Mouse (Mus musculus) C2C12 (cell line): ENCODE results near the gene Med28. TPM values are rescaled to one million over a fixed set of nuclear protein-coding genes. Genes with fewer than 3 reads are reported as not detected.

Experiments
- H3K27me3 ChIP-seq: one replicate; pipeline ENCODE4 v1.6.1; 2011; ENCODE audit not compliant: control insufficient read depth, insufficient read depth, insufficient read length
- H3K36me3 ChIP-seq: one replicate; pipeline ENCODE4 v1.6.1; 2011; ENCODE audit not compliant: control insufficient read depth, insufficient read depth
- H3K4me3 ChIP-seq: one replicate; pipeline ENCODE4 v1.5.1; 2011; ENCODE audit warnings: mild to moderate bottlenecking, control low read depth; ENCODE audit not compliant: poor library complexity, insufficient read depth, severe bottlenecking
- H3K79me2 ChIP-seq: one replicate; pipeline ENCODE4 v1.6.1; 2011; ENCODE audit not compliant: control insufficient read depth, insufficient read depth
- H3K79me3 ChIP-seq: one replicate; pipeline ENCODE4 v1.6.1; 2011; ENCODE audit warnings: low read depth, control low read depth
- H3ac ChIP-seq: one replicate; pipeline ENCODE3; 2011; ENCODE audit warnings: low read depth; ENCODE audit not compliant: control insufficient read depth, insufficient read length
- CEBPB ChIP-seq: IDR thresholded peaks from one replicate; pipeline ENCODE4 v1.6.1; 2011; ENCODE audit warnings: low read depth, mild to moderate bottlenecking, control low read depth, moderate library complexity
- CTCF ChIP-seq: IDR thresholded peaks from one replicate; pipeline ENCODE4 v1.5.1; 2011; ENCODE audit not compliant: control insufficient read depth, insufficient read depth, insufficient read length
- FOSL1 ChIP-seq: IDR thresholded peaks from one replicate; pipeline ENCODE4 v1.8.0; 2011; ENCODE audit warnings: mild to moderate bottlenecking, low read length; ENCODE audit not compliant: poor library complexity, insufficient read depth, severe bottlenecking
- MAX ChIP-seq: IDR thresholded peaks from one replicate; pipeline ENCODE4 v1.6.1; 2011; ENCODE audit warnings: mild to moderate bottlenecking, control low read depth
- MYOD1 ChIP-seq: IDR thresholded peaks from one replicate; pipeline ENCODE4 v1.6.1; 2011; ENCODE audit warnings: low read depth; ENCODE audit not compliant: control insufficient read depth, insufficient read length
- MYOG ChIP-seq: IDR thresholded peaks from one replicate; pipeline ENCODE4 v1.6.1; 2011; ENCODE audit not compliant: control insufficient read depth, insufficient read length; ENCODE audit errors: extremely low read depth
- USF1 ChIP-seq: IDR thresholded peaks from one replicate; pipeline ENCODE4 v1.6.1; 2011; ENCODE audit warnings: low read depth, mild to moderate bottlenecking, control low read depth, moderate library complexity
- long read RNA-seq, 2 experiments: library from polyadenylated mRNA; unstranded; transcript quantifications; one replicate each; pipeline ENCODE4 v2.0.0; 2019 to 2020
- polyA plus RNA-seq: library from polyadenylated mRNA; unstranded; fragments of >200 nt; fragmentation: generic; extraction: Trizol; gene quantifications from one replicate; pipeline ENCODE4 v1.2.1, GENCODE M21; 2012; ENCODE audit warnings: missing spikeins

Med28 gene
- polyA plus RNA-seq: 166 TPM
- long read RNA-seq, experiment 1, full-length matches to known transcripts: 186 of 195 reads
- long read RNA-seq, experiment 1, partial matches to known transcripts: 2 of 195 reads
- long read RNA-seq, experiment 1, other reads (novel, unspliced or antisense): 7 of 195 reads
- long read RNA-seq, experiment 2, full-length matches to known transcripts: 74 of 74 reads
- long read RNA-seq, experiment 2, partial matches to known transcripts: 0 of 74 reads
- long read RNA-seq, experiment 2, other reads (novel, unspliced or antisense): 0 of 74 reads

- peaks cover 20% of the 10 kb centered on the region for H3K36me3 ChIP-seq
- peaks cover 39% of the 10 kb centered on the region for H3K79me2 ChIP-seq
- H3K27me3 ChIP-seq: no peaks in the 10 kb centered on the region
- no peak for TF ChIP-seq FOSL1
- peak; percentile 98 for TF ChIP-seq USF1
- H3ac ChIP-seq: peak within 1 kb of the TSS; percentile 93
- peaks cover 30% of the 10 kb centered on the region for H3K79me3 ChIP-seq
- peak within 1 kb of the TSS; percentile 74 for H3K4me3 ChIP-seq
Observed at GRCm38 (mm10) chr5:45519960-45520808, at the start of gene Med28. TSS of gene Med28 (plus strand) at chr5:45520229.

- no peaks in the 10 kb centered on the region for H3K27me3 ChIP-seq
- no peak overlapping the region for H3ac ChIP-seq
- no peak overlapping the region for H3K4me3 ChIP-seq
- TF ChIP-seq CEBPB (peak; percentile 60), MYOG (no peak), MYOD1 (peak; percentile 45), FOSL1 (no peak), CTCF (no peak)
- H3K79me2 ChIP-seq: no peaks in the 10 kb centered on the region
- H3K36me3 ChIP-seq: no peaks in the 10 kb centered on the region
- no peaks in the 10 kb centered on the region for H3K79me3 ChIP-seq
Observed at GRCm38 (mm10) chr5:45472880-45473450, 47.1 kb upstream of the Med28 start.

GRCm38 (mm10) chr5:45473521-45473920 is 46.5 kb upstream of the Med28 start:
- Histone ChIP-seq H3K4me3 (no peak overlapping the region), H3K36me3 (no peaks in the 10 kb centered on the region), H3K79me2 (no peaks in the 10 kb centered on the region), H3K27me3 (no peaks in the 10 kb centered on the region), H3K79me3 (no peaks in the 10 kb centered on the region), H3ac (no peak overlapping the region)
- no peak for TF ChIP-seq CTCF
- TF ChIP-seq CEBPB: no peak
- no peak for TF ChIP-seq MYOG

GRCm38 (mm10) chr5:45474215-45474614 is 45.8 kb upstream of the Med28 start:
- Histone ChIP-seq H3K4me3 (no peak overlapping the region), H3K79me3 (no peaks in the 10 kb centered on the region), H3K79me2 (no peaks in the 10 kb centered on the region), H3K36me3 (no peaks in the 10 kb centered on the region), H3K27me3 (no peaks in the 10 kb centered on the region), H3ac (no peak overlapping the region)
- TF ChIP-seq CTCF (no peak), USF1 (no peak), FOSL1 (no peak), CEBPB (no peak), MYOD1 (no peak), MAX (no peak), MYOG (no peak)

GRCm38 (mm10) chr5:45474758-45475157 is 45.3 kb upstream of the Med28 start:
- H3K79me3 ChIP-seq: no peaks in the 10 kb centered on the region
- no peak overlapping the region for H3ac ChIP-seq
- H3K79me2 ChIP-seq: no peaks in the 10 kb centered on the region
- no peaks in the 10 kb centered on the region for H3K27me3 ChIP-seq
- H3K36me3 ChIP-seq: no peaks in the 10 kb centered on the region
- TF ChIP-seq CEBPB (no peak), FOSL1 (no peak), MYOG (no peak), MAX (no peak), MYOD1 (no peak), USF1 (no peak), CTCF (no peak)
- no peak overlapping the region for H3K4me3 ChIP-seq

GRCm38 (mm10) chr5:45475771-45476170 is 44.3 kb upstream of the Med28 start:
- H3K79me3 ChIP-seq: no peaks in the 10 kb centered on the region
- no peaks in the 10 kb centered on the region for H3K36me3 ChIP-seq
- TF ChIP-seq MYOG (no peak), MYOD1 (no peak), MAX (no peak), USF1 (no peak), CEBPB (no peak), FOSL1 (no peak), CTCF (no peak)
- H3K79me2 ChIP-seq: no peaks in the 10 kb centered on the region
- no peak overlapping the region for H3K4me3 ChIP-seq
- H3K27me3 ChIP-seq: no peaks in the 10 kb centered on the region
- no peak overlapping the region for H3ac ChIP-seq
